Mouse (Mus musculus): ENCODE measurements around the gene Tmem199. TPM values are rescaled to one million over a fixed set of nuclear protein-coding genes. Genes with fewer than 3 reads are reported as not detected.
A peak's percentile ranks its signal among the peaks of the same experiment; 100 is the strongest.

Tmem199 gene
- total and polyA plus RNA-seq, 2 experiments from 2014 or later = 48.2 to 92.4 TPM

DNA sequence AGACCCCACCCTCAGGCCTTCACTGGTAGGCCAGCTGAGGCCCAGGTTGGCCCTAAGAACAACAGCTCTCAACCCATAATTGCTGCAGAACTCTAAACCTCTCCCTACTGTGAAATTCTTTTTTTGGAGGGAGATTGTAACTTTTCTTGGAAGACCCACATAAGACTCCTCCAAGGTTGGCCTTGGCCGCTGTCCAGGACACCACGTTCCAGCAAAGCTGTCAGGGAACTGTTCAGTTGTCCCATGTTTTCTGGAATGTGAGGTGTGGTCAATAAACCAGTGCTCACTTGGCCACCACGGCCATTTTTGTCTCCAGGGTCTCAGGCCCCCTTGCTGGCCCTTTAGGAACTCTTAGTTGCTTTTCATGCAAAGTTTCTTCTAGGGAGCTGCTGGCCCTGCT is 9.9 kb upstream of the Tmem199 start:
- no peaks in the 10 kb centered on the region for H3K4me1 ChIP-seq (ENCODE audit: insufficient read depth, low read length)
- H3K4me3 ChIP-seq (ENCODE audit: low read depth, low read length) = no peak overlapping the region
- H3K9me3 ChIP-seq (ENCODE audit: low read length) = no peaks in the 10 kb centered on the region
- H3K4me2 ChIP-seq (ENCODE audit: low read depth, low read length, poor library complexity, severe bottlenecking) = no peak overlapping the region
- H3K9ac ChIP-seq (replicated peaks; ENCODE audit: low read length, poor library complexity, severe bottlenecking) = no peak overlapping the region
- H3K27me3 ChIP-seq (ENCODE audit: insufficient read depth, low read length) = no peaks in the 10 kb centered on the region
- ATAC-seq (ENCODE audit: low FRiP score) = no peak
- no peak for TF ChIP-seq CTCF (IDR thresholded peaks at IDR 0.05)
- 0 out of 2 replicates have a peak overlapping the region, but pooled peaks have one; percentile 3 for H3K27ac ChIP-seq (ENCODE audit: low read depth, low read length)
- WGBS = 94% methylated on average over 3 of the region's 3 CpGs
- no peak for DNase-seq (ENCODE audit: low spot score)
- H3K36me3 ChIP-seq (ENCODE audit: insufficient read depth, low read length) = peaks cover 81% of the 10 kb centered on the region

DNA sequence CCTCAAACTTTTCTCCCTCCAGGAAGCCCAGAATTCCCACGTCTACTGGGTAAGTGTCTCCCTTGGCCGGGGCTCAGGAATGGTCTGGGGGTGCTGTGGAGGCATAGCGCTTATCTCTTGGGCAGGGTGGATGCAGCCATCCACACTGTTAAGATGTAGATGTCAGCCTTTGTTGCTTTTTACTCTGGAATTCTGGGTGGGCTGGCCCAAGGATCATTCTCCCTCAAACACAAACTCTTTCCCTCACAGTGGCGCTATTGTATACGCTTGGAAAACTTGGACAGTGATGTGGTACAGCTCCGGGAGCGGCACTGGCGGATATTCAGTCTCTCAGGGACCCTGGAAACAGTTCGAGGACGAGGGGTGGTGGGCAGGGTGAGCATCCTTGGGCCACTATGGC is 7.0 kb upstream of the Tmem199 start:
- Histone ChIP-seq H3K9me3 (ENCODE audit: low read length) (no peaks in the 10 kb centered on the region), H3K9ac (replicated peaks; ENCODE audit: low read length, poor library complexity, severe bottlenecking) (no peak overlapping the region), H3K27me3 (ENCODE audit: insufficient read depth, low read length) (no peaks in the 10 kb centered on the region), H3K36me3 (ENCODE audit: insufficient read depth, low read length) (peaks cover 68% of the 10 kb centered on the region), H3K4me1 (ENCODE audit: insufficient read depth, low read length) (no peaks in the 10 kb centered on the region), H3K27ac (ENCODE audit: low read depth, low read length) (no peak overlapping the region), H3K4me3 (ENCODE audit: low read depth, low read length) (no peak overlapping the region), H3K4me2 (ENCODE audit: low read depth, low read length, poor library complexity, severe bottlenecking) (no peak overlapping the region)
- DNase-seq (ENCODE audit: low spot score) = no peak
- TF ChIP-seq CTCF (IDR thresholded peaks at IDR 0.05) = no peak
- WGBS = 86% methylated on average over 10 of the region's 10 CpGs
- no peak for ATAC-seq (ENCODE audit: low FRiP score)

DNA sequence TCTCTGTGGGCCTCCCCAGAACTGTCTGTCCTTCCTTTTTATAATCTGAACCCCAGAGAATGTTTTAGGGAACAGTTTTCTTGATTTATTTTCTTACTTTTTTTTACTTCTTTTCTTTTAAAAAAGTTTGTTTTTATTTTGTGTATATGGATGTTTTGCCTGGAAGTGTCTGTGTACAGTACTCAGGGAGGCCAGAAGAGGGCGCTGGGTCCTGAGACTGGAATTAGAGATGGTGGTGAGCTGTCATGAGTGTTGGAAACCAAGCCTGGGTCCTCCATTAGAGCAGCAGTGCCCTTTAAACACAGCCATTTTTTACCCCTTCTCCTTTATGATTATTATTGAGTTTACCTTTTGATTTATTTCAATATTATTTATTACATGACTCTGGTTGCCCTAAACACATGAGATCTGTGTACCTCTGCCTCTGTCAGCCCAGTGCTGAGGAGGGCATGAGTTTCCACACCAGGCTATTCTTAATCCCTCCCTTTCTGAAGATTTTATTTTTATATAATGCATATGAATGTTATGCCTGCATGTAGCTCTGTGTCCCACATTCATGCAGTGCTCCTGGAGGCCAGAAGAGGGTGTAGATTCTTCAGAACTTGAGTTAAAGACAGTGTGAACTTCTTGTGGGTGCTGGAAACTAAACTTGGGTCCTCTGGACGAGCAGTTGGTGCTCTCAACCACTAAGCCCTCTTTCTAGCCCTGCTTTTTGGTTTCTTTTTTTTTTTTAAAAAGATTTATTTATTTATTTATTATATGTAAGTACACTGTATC is 3.8 kb upstream of the Tmem199 start:
- DNase-seq (ENCODE audit: low spot score) (no peak), ATAC-seq (ENCODE audit: low FRiP score) (no peak)
- Histone ChIP-seq H3K9me3 (ENCODE audit: low read length) (no peaks in the 10 kb centered on the region), H3K36me3 (ENCODE audit: insufficient read depth, low read length) (peaks cover 38% of the 10 kb centered on the region), H3K27me3 (ENCODE audit: insufficient read depth, low read length) (no peaks in the 10 kb centered on the region), H3K4me1 (ENCODE audit: insufficient read depth, low read length) (peaks cover 6% of the 10 kb centered on the region; the same call in 1 of the 2 replicates), H3K4me2 (ENCODE audit: low read depth, low read length, poor library complexity, severe bottlenecking) (no peak overlapping the region), H3K4me3 (ENCODE audit: low read depth, low read length) (no peak overlapping the region), H3K27ac (ENCODE audit: low read depth, low read length) (no peak overlapping the region), H3K9ac (replicated peaks; ENCODE audit: low read length, poor library complexity, severe bottlenecking) (no peak overlapping the region)
- WGBS = 55% methylated on average over 2 of the region's 2 CpGs
- TF ChIP-seq CTCF (IDR thresholded peaks at IDR 0.05) = peak; percentile 61

DNA sequence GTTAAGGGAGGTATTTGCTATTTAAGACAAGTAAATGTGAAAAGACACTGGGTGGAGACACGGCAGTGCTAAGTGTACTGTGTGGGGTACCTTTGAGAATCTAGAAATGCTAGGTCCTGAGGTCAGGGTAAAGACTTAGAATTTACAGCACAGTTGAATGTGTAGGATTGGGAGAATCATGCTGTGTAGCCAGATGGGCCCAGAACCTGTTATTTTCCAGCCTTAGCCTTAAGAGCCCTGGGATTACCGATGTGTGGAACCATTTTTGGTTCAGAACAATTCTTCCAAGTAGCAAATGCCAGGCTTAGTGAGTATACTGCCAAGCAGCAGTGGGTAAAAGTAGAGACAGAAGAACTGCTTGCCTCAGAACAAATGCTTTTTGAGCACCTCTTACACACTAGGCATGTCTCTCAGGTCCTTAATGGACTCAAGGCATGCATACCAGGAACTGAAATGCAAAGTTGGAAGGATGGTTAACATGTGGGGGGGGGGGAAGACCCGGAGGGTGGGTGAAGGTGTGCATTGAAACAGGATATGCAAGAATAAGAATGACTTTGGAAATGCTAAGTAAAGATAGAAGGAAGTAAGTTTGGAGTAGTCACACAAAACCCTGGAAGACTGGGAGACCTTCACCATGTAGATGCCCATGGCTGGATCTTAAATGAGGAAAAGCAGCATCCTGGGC is 1.3 kb upstream of the Tmem199 start:
- no peak for TF ChIP-seq CTCF (IDR thresholded peaks at IDR 0.05)
- Histone ChIP-seq H3K9ac (replicated peaks; ENCODE audit: low read length, poor library complexity, severe bottlenecking) (peak overlapping the region; percentile 89; the same call in 1 of the 2 replicates), H3K27ac (ENCODE audit: low read depth, low read length) (no peak overlapping the region), H3K36me3 (ENCODE audit: insufficient read depth, low read length) (peaks cover 24% of the 10 kb centered on the region), H3K9me3 (ENCODE audit: low read length) (no peaks in the 10 kb centered on the region), H3K27me3 (ENCODE audit: insufficient read depth, low read length) (no peaks in the 10 kb centered on the region), H3K4me1 (ENCODE audit: insufficient read depth, low read length) (peaks cover 6% of the 10 kb centered on the region; the same call in 1 of the 2 replicates), H3K4me2 (ENCODE audit: low read depth, low read length, poor library complexity, severe bottlenecking) (peak overlapping the region; percentile 92), H3K4me3 (ENCODE audit: low read depth, low read length) (peak overlapping the region; percentile 83)
- WGBS = 71% methylated on average over 3 of the region's 3 CpGs
- DNase-seq (ENCODE audit: low spot score) (no peak), ATAC-seq (ENCODE audit: low FRiP score) (no peak)

DNA sequence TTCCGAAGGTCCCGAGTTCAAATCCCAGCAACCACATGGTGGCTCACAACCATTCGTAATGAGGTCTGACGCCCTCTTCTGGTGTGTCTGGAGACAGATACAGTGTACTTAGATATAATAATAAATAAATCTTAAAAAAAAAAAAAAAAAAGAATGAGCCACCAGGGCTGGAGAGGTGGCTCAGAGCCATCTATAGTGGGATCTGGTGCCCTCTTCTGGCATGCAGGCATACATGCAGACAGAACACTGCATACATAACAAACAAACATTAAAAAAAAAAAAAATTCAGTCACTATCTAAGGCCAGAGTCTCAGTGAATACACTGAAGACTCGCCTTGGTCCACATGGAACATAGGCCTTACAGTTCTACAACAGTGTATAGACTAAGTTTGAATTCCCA is 2.8 kb downstream of the Tmem199 start:
- 76% methylated on average over 5 of the region's 5 CpGs for WGBS
- Histone ChIP-seq H3K36me3 (ENCODE audit: insufficient read depth, low read length) (peaks cover 23% of the 10 kb centered on the region), H3K27ac (ENCODE audit: low read depth, low read length) (no peak overlapping the region), H3K9me3 (ENCODE audit: low read length) (no peaks in the 10 kb centered on the region), H3K4me1 (ENCODE audit: insufficient read depth, low read length) (peaks cover 6% of the 10 kb centered on the region; the same call in 1 of the 2 replicates), H3K4me2 (ENCODE audit: low read depth, low read length, poor library complexity, severe bottlenecking) (no peak overlapping the region), H3K9ac (replicated peaks; ENCODE audit: low read length, poor library complexity, severe bottlenecking) (no peak overlapping the region), H3K4me3 (ENCODE audit: low read depth, low read length) (no peak overlapping the region), H3K27me3 (ENCODE audit: insufficient read depth, low read length) (no peaks in the 10 kb centered on the region)
- ATAC-seq (ENCODE audit: low FRiP score) = no peak
- DNase-seq (ENCODE audit: low spot score) = peak; percentile 38
- peak; percentile 69 for TF ChIP-seq CTCF (IDR thresholded peaks at IDR 0.05)

DNA sequence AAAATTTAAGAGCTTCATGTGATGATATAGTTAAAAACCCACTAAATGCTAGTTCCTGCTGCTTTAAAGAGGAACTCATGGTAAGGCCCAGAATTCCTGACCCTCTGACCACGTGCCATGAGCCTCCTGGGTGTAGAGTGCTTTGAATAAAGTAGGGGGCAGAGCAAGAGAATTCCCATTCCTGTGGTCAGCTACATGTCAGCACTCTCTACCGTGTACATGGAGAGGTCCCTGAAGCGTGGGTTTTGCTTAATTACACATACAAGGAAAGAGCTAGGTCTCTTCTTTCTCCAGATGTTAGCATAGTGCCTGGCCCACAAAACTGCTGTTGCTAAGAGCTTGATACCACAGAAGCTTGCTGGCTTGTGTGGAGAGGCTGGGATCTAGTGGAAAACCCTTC is 6.5 kb downstream of the Tmem199 start:
- Histone ChIP-seq H3K27me3 (ENCODE audit: insufficient read depth, low read length) (no peaks in the 10 kb centered on the region), H3K4me3 (ENCODE audit: low read depth, low read length) (no peak overlapping the region), H3K9me3 (ENCODE audit: low read length) (no peaks in the 10 kb centered on the region), H3K27ac (ENCODE audit: low read depth, low read length) (no peak overlapping the region), H3K36me3 (ENCODE audit: insufficient read depth, low read length) (peaks cover 23% of the 10 kb centered on the region), H3K4me1 (ENCODE audit: insufficient read depth, low read length) (no peaks in the 10 kb centered on the region), H3K9ac (replicated peaks; ENCODE audit: low read length, poor library complexity, severe bottlenecking) (no peak overlapping the region), H3K4me2 (ENCODE audit: low read depth, low read length, poor library complexity, severe bottlenecking) (no peak overlapping the region)
- 89% methylated on average over 3 of the region's 3 CpGs for WGBS
- no peak for TF ChIP-seq CTCF (IDR thresholded peaks at IDR 0.05)
- no peak for DNase-seq (ENCODE audit: low spot score)
- ATAC-seq (ENCODE audit: low FRiP score) = no peak
